Mouse (Mus musculus) layer of hippocampus, postnatal 36 days (tissue): ENCODE results near the gene Faf1. TPM values are rescaled to one million over a fixed set of nuclear protein-coding genes. Genes with fewer than 3 reads are reported as not detected.

ENCODE experiments used
- DNase-seq, 2 experiments: peaks; one replicate each; pipeline ENCODE4 v3.0.0; 2022
- total RNA-seq, 2 experiments: library from RNA; stranded (reverse); gene quantifications; 2 replicates each; pipeline ENCODE4 v1.2.3; 2021

Faf1 gene
- total RNA-seq: 10 to 100 TPM; 23.6 to 26.0 TPM

DNA sequence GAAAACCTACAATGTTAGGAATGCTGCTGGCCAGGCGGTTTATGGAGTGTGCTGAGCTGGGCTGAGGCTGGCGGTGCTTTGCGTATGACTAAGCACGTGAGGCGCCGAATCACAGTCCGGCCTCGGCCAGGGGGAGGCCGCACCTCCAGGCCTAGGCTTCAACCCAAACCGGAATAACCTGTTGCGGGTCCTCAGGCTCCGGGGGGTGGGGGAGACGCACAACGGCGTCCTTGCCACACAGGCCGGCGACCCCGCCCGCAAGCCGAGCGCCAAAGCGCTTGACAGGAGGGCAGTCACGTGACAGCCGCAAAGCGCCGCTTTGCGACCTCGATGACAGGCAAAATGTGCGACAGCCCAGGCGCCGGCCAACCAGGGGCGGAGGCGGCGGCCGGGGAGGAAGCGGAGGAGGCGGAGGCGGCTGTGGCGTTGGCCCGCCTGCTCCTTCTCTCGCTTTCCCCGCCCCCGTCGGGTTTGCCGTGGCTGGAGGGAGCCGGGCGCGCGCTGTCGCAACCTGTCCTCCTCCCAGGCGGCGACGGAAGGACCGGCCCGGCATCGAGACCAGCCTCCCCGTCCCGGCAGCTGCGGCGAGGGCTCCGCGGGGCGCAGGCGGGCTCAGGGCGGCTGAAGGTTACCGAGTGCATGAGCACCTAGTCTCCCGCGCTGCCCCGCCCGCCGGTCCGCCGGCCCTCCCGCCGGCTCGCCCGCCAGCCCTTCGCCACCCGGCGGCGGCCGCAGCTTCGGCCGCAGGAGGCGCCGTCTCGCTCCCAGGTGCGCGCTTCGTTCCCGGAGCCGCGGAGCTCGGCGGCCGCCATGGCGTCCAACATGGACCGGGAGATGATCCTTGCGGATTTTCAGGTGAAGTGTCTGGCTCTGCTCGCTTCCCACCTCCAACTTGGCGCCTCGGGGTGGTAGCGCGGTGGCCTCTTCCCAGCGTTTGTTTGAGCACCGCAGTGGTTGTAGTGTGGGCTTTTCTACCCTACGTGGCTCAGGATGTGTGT is at the start of gene Faf1:
Faf1 (plus strand) TSS at position 371 of the 998 bp plus-strand sequence.
- peak; percentile 97 to 98 for DNase-seq

DNA sequence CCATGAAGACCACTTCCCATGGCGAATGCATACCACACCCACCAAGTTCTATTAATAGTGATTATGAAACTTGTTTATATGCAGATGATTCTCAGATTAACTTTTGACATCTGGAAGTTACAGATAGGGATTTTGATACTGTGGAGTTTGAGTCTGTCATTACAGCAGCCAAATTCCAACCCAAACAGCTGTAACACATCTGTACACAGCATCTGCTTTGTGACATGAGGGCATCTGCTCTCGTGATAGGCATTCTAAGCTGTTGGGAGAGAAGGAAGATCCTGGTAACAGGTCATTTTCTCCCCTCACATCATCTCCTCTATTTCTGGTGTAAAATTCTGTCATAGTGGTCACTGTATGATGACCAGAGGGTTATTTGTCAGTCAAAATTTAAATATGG is 46.2 kb upstream of the Faf1 start:
- DNase-seq: no peak

GRCm38 (mm10) chr4:109631029-109631428 is 45.4 kb upstream of the Faf1 start:
- no peak for DNase-seq

- no peak for DNase-seq
Observed at GRCm38 (mm10) chr4:109634971-109635370, 41.4 kb upstream of the Faf1 start.

GRCm38 (mm10) chr4:109639356-109639755 is 37.0 kb upstream of the Faf1 start:
- no peak for DNase-seq

GRCm38 (mm10) chr4:109640141-109640540 is 36.2 kb upstream of the Faf1 start:
- no peak for DNase-seq

DNA sequence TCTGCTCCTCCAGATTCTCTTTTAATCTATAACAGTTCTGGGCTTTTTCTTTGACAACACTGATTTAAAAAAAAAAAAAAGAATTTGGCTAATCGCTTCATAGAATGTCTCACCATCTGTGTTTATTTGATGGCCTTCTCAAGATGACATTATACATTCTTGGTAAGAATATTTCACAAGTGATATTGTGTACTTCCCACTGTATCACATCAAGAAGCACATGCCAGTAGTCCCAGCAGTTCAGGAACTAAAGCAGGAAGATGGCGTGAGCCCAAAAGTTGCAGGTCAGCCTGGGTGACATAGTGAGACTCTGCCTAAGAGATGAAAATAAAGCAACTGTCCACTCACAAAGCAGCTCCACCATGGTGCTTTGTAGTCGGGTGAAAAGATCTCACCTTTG is 34.9 kb upstream of the Faf1 start:
- DNase-seq: no peak

DNA sequence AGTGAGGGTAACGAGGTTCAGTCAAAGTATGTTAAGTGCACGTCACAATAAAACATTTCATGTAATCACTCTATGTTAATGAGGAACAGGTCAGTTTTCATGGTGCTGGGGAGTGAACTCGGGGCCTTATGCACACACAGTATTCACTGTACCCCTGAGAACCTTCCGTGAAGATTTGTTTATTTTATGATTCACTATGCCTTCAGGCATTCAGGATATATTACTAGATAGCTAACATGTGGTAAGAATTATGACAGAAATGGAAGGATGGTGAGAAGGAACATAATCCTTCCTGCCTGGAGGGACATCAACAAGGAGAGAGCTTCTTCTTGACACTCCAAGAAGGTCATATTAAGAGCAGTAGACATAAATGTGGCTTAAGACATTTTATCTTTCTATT is 29.1 kb upstream of the Faf1 start:
- no peak for DNase-seq

DNA sequence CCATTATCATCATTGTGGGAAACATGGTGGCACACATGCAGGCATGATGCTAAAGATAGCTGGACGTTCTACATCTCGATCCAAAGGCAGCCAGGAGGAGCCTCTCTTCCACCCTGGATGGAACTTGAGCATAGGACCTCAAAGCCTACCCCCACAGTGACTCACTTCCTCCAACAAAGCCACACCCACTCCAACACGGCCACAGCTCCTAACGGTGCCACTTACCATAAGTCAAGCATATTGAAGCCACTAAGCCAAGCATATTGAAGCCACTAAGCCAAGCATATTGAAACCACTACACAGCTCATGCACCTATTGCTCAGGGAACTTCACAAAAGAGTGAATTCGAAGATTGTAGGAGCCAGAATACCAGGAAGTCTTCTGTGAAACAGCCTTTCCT is 27.1 kb upstream of the Faf1 start:
- no peak for DNase-seq

- DNase-seq: no peak
Observed at GRCm38 (mm10) chr4:109653251-109653650, 23.1 kb upstream of the Faf1 start.

- no peak for DNase-seq
Observed at GRCm38 (mm10) chr4:109654701-109655100, 21.7 kb upstream of the Faf1 start.

DNA sequence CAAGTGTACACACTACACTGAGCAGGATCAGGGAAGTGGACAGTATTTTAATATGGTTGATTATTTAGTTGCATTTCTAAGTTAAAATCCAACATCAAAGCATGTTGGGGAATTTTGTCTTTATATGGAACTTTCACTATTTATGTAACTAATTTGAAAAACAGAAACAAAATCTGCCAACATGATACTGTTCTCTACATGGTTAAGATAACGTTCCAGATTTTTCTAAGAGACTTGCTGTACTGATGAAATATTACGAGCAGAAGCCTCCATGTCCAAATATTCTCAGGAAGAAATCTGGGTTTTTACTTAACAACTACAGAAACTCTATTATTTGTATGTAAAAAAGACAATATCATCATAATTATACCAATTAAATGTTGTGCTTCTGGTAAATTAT is 20.6 kb upstream of the Faf1 start:
- no peak for DNase-seq

GRCm38 (mm10) chr4:109656301-109656700 is 20.1 kb upstream of the Faf1 start:
- DNase-seq: no peak

GRCm38 (mm10) chr4:109657021-109657850 is 19.2 kb upstream of the Faf1 start:
- peak in 1 of 2 experiments; percentile 14 for DNase-seq

DNA sequence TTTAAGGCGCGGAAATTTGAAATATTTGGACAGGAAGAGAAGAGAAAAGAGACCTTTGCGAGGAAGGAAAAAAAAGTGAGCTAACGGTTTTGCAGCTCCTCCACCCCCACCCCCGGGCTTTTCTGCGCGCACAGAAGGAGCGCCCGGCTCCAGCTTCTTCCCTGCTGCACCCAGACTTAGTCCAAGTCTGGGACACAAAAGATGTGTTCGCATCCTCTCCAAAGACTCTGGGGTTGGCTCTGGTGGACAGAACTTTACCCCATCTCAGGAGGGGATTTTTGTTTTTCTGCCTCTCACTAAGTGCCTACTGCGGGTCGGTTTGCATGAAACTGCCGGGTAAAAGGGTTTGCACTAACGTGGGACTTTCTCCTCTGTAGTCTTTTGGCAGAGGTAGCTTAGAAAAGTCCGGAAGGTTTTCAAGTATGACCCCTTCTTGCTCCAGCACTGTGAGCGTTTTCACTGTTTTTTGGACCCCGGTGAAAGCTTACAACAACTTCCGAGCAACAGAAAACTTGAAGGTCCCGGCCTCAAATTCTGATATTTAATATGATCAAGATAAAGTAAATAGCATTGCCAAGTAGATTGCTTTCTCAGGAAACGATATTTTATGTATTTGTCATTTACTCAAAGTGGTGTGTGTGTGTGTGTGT is 18.4 kb upstream of the Faf1 start:
- DNase-seq: no peak

GRCm38 (mm10) chr4:109658826-109659225 is 17.6 kb upstream of the Faf1 start:
- DNase-seq: no peak

GRCm38 (mm10) chr4:109659571-109659970 is 16.8 kb upstream of the Faf1 start:
- no peak for DNase-seq

DNA sequence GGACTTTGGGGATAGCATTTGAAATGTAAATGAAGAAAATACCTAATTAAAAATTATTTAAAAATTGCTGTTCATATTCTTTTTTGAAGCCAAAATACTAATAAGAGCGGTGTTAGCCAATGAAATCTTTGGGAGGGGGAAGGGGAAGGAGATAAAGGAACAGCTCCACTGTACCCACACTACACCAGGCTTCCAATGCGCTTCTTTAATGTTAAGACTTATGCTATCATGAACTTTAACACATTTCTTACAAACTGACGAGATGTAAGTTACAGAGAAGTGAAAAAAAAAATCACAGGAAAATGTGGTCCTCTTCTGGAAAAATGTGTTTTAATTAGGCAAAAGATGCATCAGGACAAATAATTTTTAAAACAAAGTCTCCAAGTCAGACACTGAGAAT is 15.8 kb upstream of the Faf1 start:
- no peak for DNase-seq

DNA sequence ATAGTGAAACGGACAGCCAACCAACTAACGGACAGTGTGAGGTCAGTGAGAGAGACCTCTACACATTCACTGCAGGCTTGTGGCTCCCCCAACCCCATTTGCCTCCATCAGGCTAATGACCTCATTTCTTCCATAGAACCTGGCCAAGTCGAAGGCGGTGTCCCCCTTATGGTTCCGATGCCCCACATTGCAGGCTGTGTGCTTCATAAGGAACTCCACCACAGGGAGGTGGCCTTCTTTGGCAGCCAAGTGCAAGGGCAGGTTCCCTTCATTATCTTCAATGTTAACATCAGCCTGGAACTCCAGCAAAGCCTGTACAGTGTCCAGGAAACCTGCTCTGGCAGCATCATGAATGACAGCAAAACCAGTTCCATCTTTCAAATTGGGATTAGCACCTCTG is 15.2 kb upstream of the Faf1 start:
- DNase-seq: no peak

DNA sequence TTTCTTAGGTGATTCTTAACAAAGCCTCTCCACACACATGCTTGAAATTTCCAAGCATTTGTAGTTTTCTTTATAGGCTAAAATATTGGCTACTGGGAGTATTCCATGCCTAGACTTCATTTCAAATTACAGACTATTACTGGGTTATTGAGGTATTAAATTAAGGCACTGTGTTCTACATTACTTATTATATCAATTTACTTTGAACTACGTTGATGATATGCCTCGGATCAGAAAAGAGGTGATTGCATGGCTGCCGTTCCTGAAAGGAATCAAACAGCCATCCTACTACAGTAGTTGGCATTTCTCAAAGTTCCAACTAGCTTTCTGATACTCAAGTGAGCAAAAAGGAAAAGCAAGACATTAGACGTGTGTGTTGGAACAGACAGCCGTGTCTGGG is 14.1 kb upstream of the Faf1 start:
- no peak for DNase-seq

GRCm38 (mm10) chr4:109664091-109664490 is 12.3 kb upstream of the Faf1 start:
- no peak for DNase-seq

- DNase-seq: peak; percentile 19 to 32
Observed at GRCm38 (mm10) chr4:109665101-109665981, 11.0 kb upstream of the Faf1 start.
